Mouse (Mus musculus): ENCODE data around the gene Dennd2d.

The Dennd2d gene

GRCm38 (mm10) chr3:106482281-106483081, at the start of gene Dennd2d:
Gene Dennd2d (plus strand): TSS chr3:106482405.
- DNase-seq (ENCODE audit: low read depth in 2 of 2, low spot score in 2 of 2): peak; percentile 51 to 64

- DNase-seq (ENCODE audit: low read depth in 2 of 2, low spot score in 2 of 2): peak; percentile 35 to 56
These were observed 33.6 kb upstream of the Dennd2d start for GRCm38 (mm10) chr3:106448571-106448970.

- DNase-seq (ENCODE audit: low read depth in 2 of 2, low spot score in 2 of 2): peak in 1 of 2 experiments; percentile 4
These were observed 33.2 kb upstream of the Dennd2d start for GRCm38 (mm10) chr3:106448995-106449394.

- DNase-seq (ENCODE audit: low read depth in 2 of 2, low spot score in 2 of 2): peak; percentile 68 to 79
These were observed 32.6 kb upstream of the Dennd2d start for GRCm38 (mm10) chr3:106449567-106449966.

GRCm38 (mm10) chr3:106452616-106453015, 29.6 kb upstream of the Dennd2d start:
- peak; percentile 20 to 27 for DNase-seq (ENCODE audit: low read depth in 2 of 2, low spot score in 2 of 2)

- DNase-seq (ENCODE audit: low read depth in 2 of 2, low spot score in 2 of 2): no peak
These were observed 24.8 kb upstream of the Dennd2d start for GRCm38 (mm10) chr3:106457298-106457869.

GRCm38 (mm10) chr3:106462059-106462470, 20.1 kb upstream of the Dennd2d start:
- DNase-seq (ENCODE audit: low read depth in 2 of 2, low spot score in 2 of 2): peak; percentile 50 to 64

GRCm38 (mm10) chr3:106462493-106462892, 19.7 kb upstream of the Dennd2d start:
- peak; percentile 36 to 44 for DNase-seq (ENCODE audit: low read depth in 2 of 2, low spot score in 2 of 2)

GRCm38 (mm10) chr3:106464750-106465149, 17.5 kb upstream of the Dennd2d start:
- DNase-seq (ENCODE audit: low read depth in 2 of 2, low spot score in 2 of 2): no peak

GRCm38 (mm10) chr3:106474210-106474609, 8.0 kb upstream of the Dennd2d start:
- no peak for DNase-seq (ENCODE audit: low read depth in 2 of 2, low spot score in 2 of 2)

GRCm38 (mm10) chr3:106476863-106477262, 5.3 kb upstream of the Dennd2d start:
- no peak for DNase-seq (ENCODE audit: low read depth in 2 of 2, low spot score in 2 of 2)

- DNase-seq (ENCODE audit: low read depth in 2 of 2, low spot score in 2 of 2): no peak
These were observed 1.1 kb downstream of the Dennd2d start for GRCm38 (mm10) chr3:106483297-106483696.

GRCm38 (mm10) chr3:106483796-106484405, 1.7 kb downstream of the Dennd2d start:
- DNase-seq (ENCODE audit: low read depth in 2 of 2, low spot score in 2 of 2): peak; percentile 49 to 51

- DNase-seq (ENCODE audit: low read depth in 2 of 2, low spot score in 2 of 2): no peak
These were observed 2.7 kb downstream of the Dennd2d start for GRCm38 (mm10) chr3:106484861-106485260.

GRCm38 (mm10) chr3:106485810-106486209, 3.6 kb downstream of the Dennd2d start:
- DNase-seq (ENCODE audit: low read depth in 2 of 2, low spot score in 2 of 2): peak; percentile 63 to 71

- DNase-seq (ENCODE audit: low read depth in 2 of 2, low spot score in 2 of 2): no peak
These were observed 5.3 kb downstream of the Dennd2d start for GRCm38 (mm10) chr3:106487551-106487950.

GRCm38 (mm10) chr3:106490239-106490638, 8.0 kb downstream of the Dennd2d start:
- no peak for DNase-seq (ENCODE audit: low read depth in 2 of 2, low spot score in 2 of 2)

- DNase-seq (ENCODE audit: low read depth in 2 of 2, low spot score in 2 of 2): no peak
These were observed 10.5 kb downstream of the Dennd2d start for GRCm38 (mm10) chr3:106492723-106493122.

GRCm38 (mm10) chr3:106493202-106493601, 11.0 kb downstream of the Dennd2d start:
- DNase-seq (ENCODE audit: low read depth in 2 of 2, low spot score in 2 of 2): peak in 1 of 2 experiments; percentile 38

- DNase-seq (ENCODE audit: low read depth in 2 of 2, low spot score in 2 of 2): no peak
These were observed 11.7 kb downstream of the Dennd2d start for GRCm38 (mm10) chr3:106493882-106494281.

GRCm38 (mm10) chr3:106494417-106494950, 12.3 kb downstream of the Dennd2d start:
- DNase-seq (ENCODE audit: low read depth in 2 of 2, low spot score in 2 of 2): no peak
